Mouse (Mus musculus) olfactory bulb, adult 2 months (tissue): ENCODE data around the gene Bpifa3. TPM values are rescaled to one million over a fixed set of nuclear protein-coding genes. Genes with fewer than 3 reads are reported as not detected.
"Not testable (repeated sequence)": the region's sequence is repeated elsewhere in the genome, so short reads cannot be mapped to it uniquely, and the experiment has no call there.

Experiments
- H3K27ac ChIP-seq: fragments of 200-500 bp; 2 replicates; pipeline ENCODE4 v1.5.1; 2012; ENCODE audit warnings: low read depth, low read length; ENCODE audit not compliant: insufficient read depth
- H3K4me1 ChIP-seq: fragments of 200-500 bp; 2 replicates; pipeline ENCODE4 v1.6.1; 2012; ENCODE audit warnings: low read length; ENCODE audit not compliant: control insufficient read depth, insufficient read depth
- H3K4me3 ChIP-seq: fragments of 200-500 bp; 2 replicates; pipeline ENCODE4 v1.5.1; 2012; ENCODE audit warnings: mild to moderate bottlenecking, low read depth, low read length, moderate library complexity; ENCODE audit not compliant: insufficient read depth
- CTCF ChIP-seq: fragments of 200-500 bp; IDR thresholded peaks from 2 replicates; pipeline ENCODE4 v1.5.1; 2012; ENCODE audit warnings: low read depth, mild to moderate bottlenecking, low read length, moderate library complexity; ENCODE audit not compliant: insufficient read depth
- POLR2A ChIP-seq: fragments of 200-500 bp; IDR thresholded peaks from 2 replicates; pipeline ENCODE4 v1.6.1; 2012; ENCODE audit warnings: mild to moderate bottlenecking, low read depth, low read length, moderate library complexity; ENCODE audit not compliant: insufficient read depth
- WGBS: fragments of 180-500 bp; shearing (Covaris S2); methylation state at CpG from one replicate; pipeline ENCODE4 v1.1.7; 2018; 5-methylcytosine and 5-hydroxymethylcytosine counted together
- polyA plus RNA-seq: library from polyadenylated mRNA; stranded (reverse); fragments of >200 nt; gene quantifications from 2 replicates; pipeline ENCODE4 v1.2.4, GENCODE M21; 2012; ENCODE audit warnings: low replicate concordance; ENCODE audit not compliant: missing spikeins, insufficient read depth, insufficient read length

Bpifa3 gene
- polyA plus RNA-seq, 1 experiment: not detected

DNA sequence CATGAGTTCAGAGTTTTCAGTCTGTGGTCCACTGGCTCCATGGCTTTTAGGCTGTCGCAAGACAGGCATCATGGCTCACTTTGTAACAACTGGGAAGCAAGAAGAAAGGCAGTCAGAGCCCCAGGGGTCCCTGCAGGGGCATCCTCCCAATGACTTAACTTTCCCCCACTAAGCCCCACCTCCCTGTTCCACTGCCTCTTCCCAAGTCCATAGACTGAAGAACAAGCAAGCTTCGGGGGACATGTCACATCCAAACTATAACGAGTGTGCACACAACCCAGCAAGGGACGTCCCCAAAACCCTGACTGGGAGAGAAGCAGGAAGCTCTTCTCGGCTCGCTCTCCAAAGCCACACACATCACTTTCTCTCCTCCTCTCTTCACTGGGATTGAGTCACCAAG, 41.5 kb downstream of the Bpifa3 start:
- WGBS: 56% methylated on average over 6 of the region's 6 CpGs
- TF ChIP-seq POLR2A: no peak
- TF ChIP-seq CTCF: no peak
- H3K27ac ChIP-seq: no peak overlapping the region
- no peaks in the 10 kb centered on the region for H3K4me1 ChIP-seq
- no peak overlapping the region for H3K4me3 ChIP-seq

DNA sequence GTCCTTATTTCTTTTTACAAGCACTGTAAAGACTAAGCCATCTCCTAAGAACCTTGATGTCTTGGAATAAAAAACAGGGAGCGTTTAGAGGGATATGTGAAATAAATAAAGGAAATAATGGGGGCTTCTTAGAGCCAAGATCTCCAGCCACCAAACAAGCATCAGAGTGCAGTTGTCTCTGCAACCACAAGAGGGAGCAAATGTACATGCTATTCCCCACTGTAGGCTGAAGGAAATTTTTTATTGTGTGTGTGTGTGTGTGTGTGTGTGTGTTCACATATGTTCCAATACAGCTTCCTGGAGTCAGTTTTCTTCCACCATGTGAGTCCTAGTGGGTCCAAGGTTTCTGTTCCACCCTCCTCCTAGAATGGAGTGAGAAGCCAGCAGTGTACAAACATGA, 43.2 kb downstream of the Bpifa3 start:
- Histone ChIP-seq H3K4me1 (no peaks in the 10 kb centered on the region), H3K27ac (no peak overlapping the region), H3K4me3 (no peak overlapping the region)
- 51% methylated on average over 1 of the region's 1 CpGs for WGBS
- TF ChIP-seq CTCF: no peak
- no peak for TF ChIP-seq POLR2A

DNA sequence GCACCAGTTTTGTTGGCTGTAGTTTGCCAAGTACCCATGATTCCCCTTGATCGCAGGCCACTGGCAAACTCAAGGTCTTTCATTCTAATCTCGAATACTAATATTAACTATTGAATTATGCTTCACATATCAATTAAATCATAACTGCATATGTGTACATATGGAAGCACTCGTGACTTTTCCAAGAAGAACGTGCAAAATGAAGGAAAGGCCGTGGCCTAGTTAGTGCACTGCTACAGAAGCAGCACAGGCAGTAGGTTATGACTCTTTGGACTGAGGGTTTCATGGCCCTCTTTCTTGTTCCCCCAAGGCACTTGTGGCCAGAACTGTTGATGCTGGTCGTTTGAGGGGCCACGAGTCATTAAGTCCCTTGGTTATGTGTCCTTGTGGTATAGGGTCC, 51.8 kb downstream of the Bpifa3 start:
- not testable (repeated sequence) for H3K27ac ChIP-seq, H3K4me1 ChIP-seq, H3K4me3 ChIP-seq
- 88% methylated on average over 7 of the region's 7 CpGs for WGBS

DNA sequence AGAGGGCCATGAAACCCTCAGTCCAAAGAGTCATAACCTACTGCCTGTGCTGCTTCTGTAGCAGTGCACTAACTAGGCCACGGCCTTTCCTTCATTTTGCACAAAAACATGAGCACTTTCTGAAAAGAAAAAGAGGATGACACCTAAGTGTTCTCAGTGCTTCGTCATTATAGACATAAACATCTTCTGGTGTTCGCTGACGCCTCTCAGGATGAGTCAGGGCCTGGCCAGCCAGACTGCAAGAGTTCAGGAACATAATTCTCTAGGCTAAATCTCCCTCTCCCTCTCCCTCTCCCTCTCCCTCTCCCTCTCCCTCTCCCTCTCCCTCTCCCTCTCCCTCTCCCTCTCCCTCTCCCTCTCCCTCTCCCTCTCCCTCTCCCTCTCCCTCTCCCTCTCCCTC, 52.9 kb downstream of the Bpifa3 start:
- H3K27ac ChIP-seq, H3K4me3 ChIP-seq, H3K4me1 ChIP-seq: not testable (repeated sequence)
- WGBS: 81% methylated on average over 4 of the region's 4 CpGs

DNA sequence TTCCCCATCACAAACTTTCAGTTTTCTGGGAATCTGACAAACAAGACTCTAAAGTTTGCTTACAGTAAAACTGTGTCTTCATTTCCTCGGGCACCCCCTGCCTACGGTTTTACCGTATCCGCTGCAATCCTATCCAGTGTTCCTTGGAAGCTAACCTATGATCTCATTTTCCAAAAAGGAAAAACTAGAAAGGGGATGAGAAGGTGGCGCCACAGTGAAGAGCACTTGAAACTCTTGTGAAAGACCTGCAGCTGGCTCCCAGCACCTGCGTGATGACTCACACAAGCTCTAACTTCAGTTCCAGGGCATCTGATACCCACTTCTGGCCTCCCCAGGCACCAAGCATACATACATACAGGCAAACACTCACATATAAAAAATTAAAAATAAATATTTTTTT, 55.2 kb downstream of the Bpifa3 start:
- no peak overlapping the region for H3K27ac ChIP-seq
- no peak overlapping the region for H3K4me3 ChIP-seq
- WGBS: 81% methylated on average over 6 of the region's 6 CpGs
- no peak for TF ChIP-seq POLR2A
- no peak for TF ChIP-seq CTCF
- no peaks in the 10 kb centered on the region for H3K4me1 ChIP-seq

DNA sequence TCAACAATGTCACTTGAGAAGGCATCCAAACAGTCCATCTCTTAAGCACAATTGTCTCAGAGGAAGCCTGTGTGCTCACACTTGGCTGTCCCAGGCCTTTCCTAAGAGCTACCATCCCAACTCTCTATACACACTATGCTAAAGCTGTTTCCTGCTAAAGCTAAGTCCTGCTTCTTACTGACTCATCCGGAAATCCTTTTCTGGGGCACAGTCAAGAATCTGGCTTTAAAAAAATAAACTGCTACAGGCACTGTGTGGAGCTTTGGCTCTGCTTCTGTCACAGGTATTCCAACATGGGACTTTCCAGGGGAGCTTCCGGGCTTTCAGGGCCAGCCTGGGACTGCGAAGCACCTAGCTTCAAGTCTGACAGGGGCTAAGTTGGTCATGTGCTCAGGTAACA, 55.6 kb downstream of the Bpifa3 start:
- 77% methylated on average over 3 of the region's 3 CpGs for WGBS
- H3K27ac ChIP-seq: no peak overlapping the region
- no peak overlapping the region for H3K4me3 ChIP-seq
- no peak for TF ChIP-seq POLR2A
- no peak for TF ChIP-seq CTCF
- H3K4me1 ChIP-seq: no peaks in the 10 kb centered on the region

DNA sequence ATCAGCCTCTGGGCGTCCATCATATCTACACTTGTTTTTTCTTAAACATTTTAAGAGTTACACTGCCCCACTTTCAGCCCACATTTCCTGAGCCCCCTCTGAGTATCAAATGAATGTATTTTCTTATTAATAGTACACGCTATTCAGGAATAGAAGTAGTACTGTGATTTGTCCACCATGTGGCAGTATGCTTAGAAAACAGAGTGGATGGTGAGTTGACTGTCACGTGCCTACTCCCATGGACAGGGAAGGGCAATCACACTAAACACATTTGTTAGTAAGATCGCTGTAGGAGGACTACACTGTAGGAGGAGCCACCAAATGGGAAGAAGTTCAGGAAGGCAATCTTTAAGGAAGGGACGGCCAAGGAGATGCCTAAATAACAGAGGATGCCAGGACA, 57.3 kb downstream of the Bpifa3 start:
- Histone ChIP-seq H3K27ac (no peak overlapping the region), H3K4me3 (no peak overlapping the region), H3K4me1 (no peaks in the 10 kb centered on the region)
- no peak for TF ChIP-seq POLR2A
- TF ChIP-seq CTCF: no peak
- 54% methylated on average over 5 of the region's 5 CpGs for WGBS

Other genes with a start within 250 kb of the Bpifa3 start
- not detected in 2 replicates for gene Bpifb6, start 229.9 kb upstream of the Bpifa3 start, polyA plus RNA-seq
- not detected in 2 replicates for gene Bpifb3, start 212.1 kb upstream of the Bpifa3 start, polyA plus RNA-seq
- gene Bpifb4, start 192.1 kb upstream of the Bpifa3 start, polyA plus RNA-seq: not detected in 2 replicates
- not detected in 2 replicates for gene Bpifa6, start 155.4 kb upstream of the Bpifa3 start, polyA plus RNA-seq
- gene Bpifa2, start 122.1 kb upstream of the Bpifa3 start, polyA plus RNA-seq: not detected in 2 replicates
- not detected in 2 replicates for gene Bpifa1, start 12.5 kb downstream of the Bpifa3 start, polyA plus RNA-seq
- gene Bpifa5, start 32.3 kb downstream of the Bpifa3 start, polyA plus RNA-seq: not detected in 2 replicates
- not detected in 2 replicates for gene Bpifb1, start 60.5 kb downstream of the Bpifa3 start, polyA plus RNA-seq
- not detected in 2 replicates for gene Bpifb5, start 93.4 kb downstream of the Bpifa3 start, polyA plus RNA-seq
- not detected in 2 replicates for gene Bpifb9a, start 127.5 kb downstream of the Bpifa3 start, polyA plus RNA-seq
- gene Bpifb9b, start 176.9 kb downstream of the Bpifa3 start, polyA plus RNA-seq: not detected in 2 replicates
- gene Cdk5rap1, start 242.7 kb downstream of the Bpifa3 start, polyA plus RNA-seq: not detected in 2 replicates